Mouse (Mus musculus) heart, embryonic 10.5 days (tissue): ENCODE measurements around the gene Smarcd1. TPM values are rescaled to one million over a fixed set of nuclear protein-coding genes. Genes with fewer than 3 reads are reported as not detected.
"Not testable (repeated sequence)": the region's sequence is repeated elsewhere in the genome, so short reads cannot be mapped to it uniquely, and the experiment has no call there.

Experiments used
- DNase-seq: peaks from one replicate; pipeline ENCODE4 v3.0.0-alpha.2; 2017; ENCODE audit warnings: low spot score
- H3K27ac ChIP-seq: fragments of 300-500 bp; sonication (generic); 2 replicates; pipeline ENCODE4 v1.5.1; 2016; ENCODE audit warnings: mild to moderate bottlenecking
- H3K27me3 ChIP-seq: fragments of 300-500 bp; sonication (generic); 2 replicates; pipeline ENCODE4 v1.6.1; 2016; ENCODE audit warnings: mild to moderate bottlenecking; ENCODE audit not compliant: poor library complexity, insufficient read depth, severe bottlenecking
- H3K36me3 ChIP-seq: fragments of 300-500 bp; sonication (generic); 2 replicates; pipeline ENCODE4 v1.6.1; 2016; ENCODE audit warnings: mild to moderate bottlenecking, moderate library complexity
- H3K4me1 ChIP-seq: fragments of 300-500 bp; sonication (generic); 2 replicates; pipeline ENCODE4 v1.6.1; 2016; ENCODE audit warnings: mild to moderate bottlenecking
- H3K4me3 ChIP-seq: fragments of 300-500 bp; sonication (generic); 2 replicates; pipeline ENCODE4 v1.5.1; 2016; ENCODE audit warnings: mild to moderate bottlenecking, moderate library complexity
- H3K9me3 ChIP-seq: fragments of 300-500 bp; sonication (generic); 2 replicates; pipeline ENCODE4 v1.6.1; 2016; ENCODE audit warnings: mild to moderate bottlenecking, moderate library complexity
- WGBS: fragments of 180-500 bp; shearing (Covaris S2); methylation state at CpG from one replicate; pipeline ENCODE4 v1.1.7; 2016; 5-methylcytosine and 5-hydroxymethylcytosine counted together
- polyA plus RNA-seq: library from polyadenylated mRNA; unstranded; fragments of >200 nt; fragmentation: Nextera tagmentation; extraction: Ambion mirVana; gene quantifications from 2 replicates; pipeline ENCODE4 v1.2.1, GENCODE M21; 2016

The Smarcd1 gene
- polyA plus RNA-seq, 1 experiment from 2014 or later = 45.5 TPM

- H3K36me3 ChIP-seq = no peaks in the 10 kb centered on the region
- no peak for DNase-seq
- H3K27ac ChIP-seq = no peak overlapping the region
- H3K9me3 ChIP-seq = no peaks in the 10 kb centered on the region
- H3K27me3 ChIP-seq = peaks cover 48% of the 10 kb centered on the region
- WGBS = 14% methylated on average over 2 of the region's 2 CpGs
- peaks cover 45% of the 10 kb centered on the region for H3K4me1 ChIP-seq
- H3K4me3 ChIP-seq = no peak overlapping the region
Observed at GRCm38 (mm10) chr15:99697309-99697708, 4.6 kb upstream of the Smarcd1 start.

GRCm38 (mm10) chr15:99698533-99699085, 3.3 kb upstream of the Smarcd1 start:
- Histone ChIP-seq H3K9me3 (no peaks in the 10 kb centered on the region), H3K27me3 (peaks cover 38% of the 10 kb centered on the region), H3K4me3 (no peak overlapping the region), H3K27ac (no peak overlapping the region), H3K4me1 (peaks cover 58% of the 10 kb centered on the region), H3K36me3 (peaks cover 5% of the 10 kb centered on the region; the same call in 1 of the 2 replicates)
- WGBS = 29% methylated on average over 20 of the region's 20 CpGs
- DNase-seq = no peak

DNA sequence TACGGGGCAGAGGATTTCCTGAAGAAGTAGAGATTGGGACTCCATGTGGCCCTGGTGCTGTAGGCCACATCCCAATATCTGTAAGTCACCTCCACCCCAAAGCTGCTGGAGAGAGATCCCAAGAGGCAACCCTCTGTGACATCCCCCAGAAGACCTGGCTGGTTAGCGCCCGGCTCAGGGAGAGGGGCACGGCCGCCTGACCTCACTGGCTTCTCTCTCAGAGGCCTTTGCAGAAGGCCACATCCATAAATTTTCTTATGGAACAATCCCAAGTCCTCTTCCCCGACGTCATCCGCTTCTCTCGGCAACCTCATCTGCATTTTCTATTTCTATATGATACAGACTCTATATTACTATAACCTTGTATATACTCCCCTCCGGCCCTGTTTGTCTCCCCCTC, 2.2 kb upstream of the Smarcd1 start:
- H3K9me3 ChIP-seq = no peaks in the 10 kb centered on the region
- no peak for DNase-seq
- no peak overlapping the region for H3K27ac ChIP-seq
- H3K4me1 ChIP-seq = peaks cover 64% of the 10 kb centered on the region
- H3K36me3 ChIP-seq = peaks cover 15% of the 10 kb centered on the region
- peaks cover 35% of the 10 kb centered on the region for H3K27me3 ChIP-seq
- H3K4me3 ChIP-seq = no peak overlapping the region
- 84% methylated on average over 10 of the region's 10 CpGs for WGBS

DNA sequence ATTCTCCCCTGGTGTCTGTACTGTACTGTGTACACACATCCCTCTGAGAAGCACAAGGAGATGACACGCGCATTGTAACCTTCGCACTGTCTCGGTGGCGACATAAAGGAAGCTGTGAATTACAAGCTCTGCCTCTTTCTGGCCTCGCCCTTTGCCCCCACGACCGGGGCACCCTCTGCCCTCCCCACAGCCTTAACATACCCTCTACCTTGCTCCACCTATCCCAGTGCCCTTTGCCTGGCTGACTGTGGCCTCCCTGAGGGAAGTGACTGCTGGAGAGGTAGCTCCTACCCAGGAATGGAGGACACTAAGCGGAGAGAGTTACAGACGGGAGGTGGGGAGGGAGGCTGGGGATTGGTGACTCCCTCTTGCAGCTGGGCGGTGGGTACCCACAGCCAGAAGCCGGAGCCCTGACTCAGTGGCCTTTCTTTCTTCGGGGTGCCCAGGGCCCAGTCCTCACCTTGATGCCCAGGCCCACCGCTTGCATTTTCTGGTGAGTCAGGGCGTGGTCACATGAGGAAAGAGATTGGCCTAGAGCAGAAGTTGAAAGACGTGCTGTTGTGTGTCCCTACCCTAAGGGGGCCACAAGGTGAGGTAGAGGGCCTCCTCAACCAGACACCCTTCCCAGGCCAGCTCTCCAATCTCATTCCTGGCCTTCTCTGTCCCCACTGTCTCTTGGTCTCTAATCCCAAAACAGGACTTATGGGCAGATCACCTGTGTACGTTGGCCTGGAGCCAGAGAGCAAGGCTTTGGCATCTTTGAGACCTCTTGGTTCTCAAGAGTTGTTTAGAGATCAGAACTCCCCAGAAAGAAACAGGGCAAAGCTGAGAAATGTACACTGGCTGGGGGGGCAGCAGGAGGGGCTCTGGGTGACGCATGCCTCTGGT, 1.5 kb upstream of the Smarcd1 start:
- 87% methylated on average over 18 of the region's 18 CpGs for WGBS

GRCm38 (mm10) chr15:99701640-99701998, 310 bp upstream of the Smarcd1 start:
- 44% methylated on average over 16 of the region's 16 CpGs for WGBS
- DNase-seq, H3K9me3 ChIP-seq: not testable (repeated sequence)
- H3K27ac ChIP-seq = peak overlapping the region; percentile 100
- peak overlapping the region; percentile 92 for H3K4me3 ChIP-seq
- H3K27me3 ChIP-seq = peaks cover 29% of the 10 kb centered on the region
- H3K4me1 ChIP-seq = peaks cover 65% of the 10 kb centered on the region
- H3K36me3 ChIP-seq = peaks cover 29% of the 10 kb centered on the region

More for the DNA sequence above, 1.5 kb upstream of the Smarcd1 start:
- peaks cover 35% of the 10 kb centered on the region for H3K27me3 ChIP-seq
- H3K27ac ChIP-seq = no peak overlapping the region; the same call in 1 of the 2 replicates
- no peak for DNase-seq
- no peaks in the 10 kb centered on the region for H3K9me3 ChIP-seq
- peaks cover 20% of the 10 kb centered on the region for H3K36me3 ChIP-seq
- peaks cover 60% of the 10 kb centered on the region for H3K4me1 ChIP-seq
- H3K4me3 ChIP-seq = no peak overlapping the region

- H3K4me3 ChIP-seq = peak overlapping the region; percentile 92
- WGBS = 65% methylated on average over 9 of the region's 9 CpGs
- peaks cover 44% of the 10 kb centered on the region for H3K36me3 ChIP-seq
- H3K4me1 ChIP-seq = peaks cover 65% of the 10 kb centered on the region
- peak overlapping the region; percentile 100; the same call in 1 of the 2 replicates for H3K27ac ChIP-seq
- H3K9me3 ChIP-seq = no peaks in the 10 kb centered on the region
- H3K27me3 ChIP-seq = peaks cover 14% of the 10 kb centered on the region
- DNase-seq = no peak
Observed at GRCm38 (mm10) chr15:99703104-99703503, 1.2 kb downstream of the Smarcd1 start.

- peaks cover 62% of the 10 kb centered on the region for H3K4me1 ChIP-seq
- peaks cover 49% of the 10 kb centered on the region for H3K36me3 ChIP-seq
- H3K27ac ChIP-seq = peak overlapping the region; percentile 100
- H3K4me3 ChIP-seq = peak overlapping the region; percentile 92; the same call in 1 of the 2 replicates
- H3K9me3 ChIP-seq = no peaks in the 10 kb centered on the region
- no peak for DNase-seq
- H3K27me3 ChIP-seq = peaks cover 10% of the 10 kb centered on the region; the same call in 1 of the 2 replicates
- WGBS = 72% methylated on average over 5 of the region's 5 CpGs
Observed at GRCm38 (mm10) chr15:99703676-99704040, 1.7 kb downstream of the Smarcd1 start.

GRCm38 (mm10) chr15:99704041-99704681, 2.2 kb downstream of the Smarcd1 start:
- H3K9me3 ChIP-seq = no peaks in the 10 kb centered on the region
- peaks cover 54% of the 10 kb centered on the region for H3K36me3 ChIP-seq
- 46% methylated on average over 23 of the region's 23 CpGs for WGBS
- peaks cover 57% of the 10 kb centered on the region for H3K4me1 ChIP-seq
- H3K27ac ChIP-seq = peak overlapping the region; percentile 100
- peak overlapping the region; percentile 92 for H3K4me3 ChIP-seq
- no peak for DNase-seq
- H3K27me3 ChIP-seq = peaks cover 4% of the 10 kb centered on the region; the same call in 1 of the 2 replicates

GRCm38 (mm10) chr15:99704881-99705280, 3.0 kb downstream of the Smarcd1 start:
- peaks cover 61% of the 10 kb centered on the region for H3K36me3 ChIP-seq
- no peaks in the 10 kb centered on the region for H3K27me3 ChIP-seq
- H3K9me3 ChIP-seq = no peaks in the 10 kb centered on the region
- H3K4me3 ChIP-seq = peak overlapping the region; percentile 92
- H3K4me1 ChIP-seq = peaks cover 57% of the 10 kb centered on the region
- no peak for DNase-seq
- 24% methylated on average over 7 of the region's 7 CpGs for WGBS
- peak overlapping the region; percentile 100 for H3K27ac ChIP-seq

DNA sequence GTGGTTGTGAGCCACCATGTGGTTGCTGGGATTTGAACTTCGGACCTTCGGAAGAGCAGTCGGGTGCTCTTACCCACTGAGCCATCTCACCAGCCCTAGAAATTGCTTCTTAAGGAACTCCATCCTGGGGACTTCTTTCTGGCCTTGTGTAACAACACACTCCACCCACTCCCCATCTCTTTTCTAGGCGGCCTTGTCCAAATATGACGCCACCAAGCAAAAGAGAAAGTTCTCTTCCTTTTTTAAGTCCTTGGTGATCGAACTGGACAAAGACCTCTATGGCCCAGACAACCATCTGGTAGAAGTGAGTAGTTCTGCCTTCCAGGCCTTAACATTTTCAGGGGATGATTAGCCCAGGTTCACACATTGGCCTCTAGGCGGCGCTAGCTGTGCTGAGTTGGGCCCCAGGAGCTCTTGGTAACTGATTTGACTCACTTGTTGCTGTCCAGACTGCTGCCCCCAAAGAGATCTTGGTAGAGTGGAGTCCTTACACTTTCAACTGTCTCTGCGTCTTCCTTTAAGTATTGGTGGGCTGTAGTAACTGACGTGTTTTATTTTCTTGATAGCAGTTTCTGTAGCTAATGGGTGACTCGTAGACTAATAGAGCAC, 3.6 kb downstream of the Smarcd1 start, which contains the start of gene Gm17349:
Gene Gm17349 (minus strand): TSS at position 51 of the 609 bp plus-strand sequence.
- Histone ChIP-seq H3K9me3 (no peaks in the 10 kb centered on the region), H3K4me3 (peak within 1 kb of the TSS; percentile 92), H3K4me1 (peaks cover 51% of the 10 kb centered on the region), H3K27ac (peak within 1 kb of the TSS; percentile 100), H3K27me3 (no peaks in the 10 kb centered on the region), H3K36me3 (peaks cover 68% of the 10 kb centered on the region)
- no peak for DNase-seq
- 69% methylated on average over 11 of the region's 11 CpGs for WGBS

DNA sequence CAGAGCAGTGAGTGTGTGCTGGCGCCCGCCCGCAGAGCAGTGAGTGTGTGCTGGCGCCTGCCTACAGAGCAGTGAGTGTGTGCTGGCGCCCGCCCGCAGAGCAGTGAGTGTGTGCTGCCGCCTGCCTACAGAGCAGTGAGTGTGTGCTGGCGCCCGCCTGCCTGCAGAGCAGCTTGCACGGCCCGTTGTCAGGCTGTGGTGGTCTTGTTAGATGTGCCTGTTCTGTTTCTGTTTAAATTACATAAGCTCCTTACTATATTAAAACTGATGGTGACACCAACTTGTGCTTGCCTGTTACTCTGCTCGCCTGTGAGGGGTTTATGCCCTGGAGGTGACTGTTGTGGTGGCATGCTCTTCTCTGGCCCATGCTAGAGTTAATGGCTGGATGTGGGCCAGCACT, 6.2 kb downstream of the Smarcd1 start:
- H3K36me3 ChIP-seq = peaks cover 94% of the 10 kb centered on the region

DNA sequence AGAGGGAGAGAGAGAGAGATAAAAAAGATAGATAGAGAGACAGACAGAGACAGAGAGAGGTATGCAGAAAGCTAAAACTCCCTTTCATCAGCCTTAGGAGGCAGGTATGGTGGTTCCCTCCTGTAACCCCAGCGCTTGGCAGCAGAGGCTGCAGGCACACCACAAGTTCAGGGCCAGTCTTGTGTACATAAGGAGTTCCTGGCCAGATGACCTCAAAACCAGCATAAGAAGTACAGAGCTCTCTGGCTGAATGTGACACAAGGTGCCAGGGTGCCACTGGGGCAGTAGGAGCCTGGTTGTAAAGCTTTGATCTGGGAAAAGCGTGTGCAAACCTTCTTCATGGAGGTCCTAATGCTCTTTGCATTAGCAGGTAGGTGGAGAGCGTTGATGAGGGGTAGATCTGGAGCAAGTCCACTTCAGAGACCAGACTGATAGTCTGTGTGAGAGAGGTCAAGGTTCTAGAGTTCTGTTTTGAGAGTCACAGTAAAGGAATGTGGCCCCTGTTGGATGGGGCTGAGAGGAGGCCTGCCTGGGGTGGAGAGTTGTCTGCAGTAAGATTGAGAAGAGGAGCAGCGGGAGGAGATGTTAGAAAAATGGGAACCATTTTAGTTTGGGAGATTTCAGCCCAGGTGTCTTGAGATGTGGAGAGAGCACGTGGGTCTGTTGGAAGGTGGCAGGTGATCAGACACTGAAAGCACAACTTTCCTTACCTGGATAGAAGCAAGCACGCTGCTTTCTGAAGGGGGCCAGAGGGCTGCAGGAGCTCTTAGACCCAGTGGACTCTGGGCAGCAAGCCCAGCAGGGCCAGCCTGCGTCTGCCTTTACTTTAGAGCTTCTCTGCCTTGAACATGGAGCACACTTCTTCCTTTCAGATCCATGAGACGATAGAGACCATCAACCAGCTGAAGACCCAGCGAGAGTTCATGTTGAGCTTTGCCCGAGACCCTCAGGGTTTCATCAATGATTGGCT, 8.6 kb downstream of the Smarcd1 start:
- WGBS = 90% methylated on average over 10 of the region's 10 CpGs
- no peak overlapping the region for H3K4me3 ChIP-seq
- H3K27ac ChIP-seq = no peak overlapping the region
- H3K4me1 ChIP-seq = peaks cover 30% of the 10 kb centered on the region
- H3K36me3 ChIP-seq = peaks cover 93% of the 10 kb centered on the region
- DNase-seq = no peak
- no peaks in the 10 kb centered on the region for H3K9me3 ChIP-seq
- no peaks in the 10 kb centered on the region for H3K27me3 ChIP-seq

More for the DNA sequence above, 6.2 kb downstream of the Smarcd1 start:
- Histone ChIP-seq H3K9me3 (no peaks in the 10 kb centered on the region), H3K4me1 (peaks cover 36% of the 10 kb centered on the region), H3K27me3 (no peaks in the 10 kb centered on the region), H3K4me3 (no peak overlapping the region), H3K27ac (no peak overlapping the region)
- DNase-seq = no peak
- WGBS = 95% methylated on average over 13 of the region's 13 CpGs
